Mouse (Mus musculus): ENCODE measurements around the gene Fiz1. TPM values are rescaled to one million over a fixed set of nuclear protein-coding genes. Genes with fewer than 3 reads are reported as not detected.

The Fiz1 gene
- polyA plus RNA-seq, 1 experiment from 2014 or later, result 14.9 TPM

DNA sequence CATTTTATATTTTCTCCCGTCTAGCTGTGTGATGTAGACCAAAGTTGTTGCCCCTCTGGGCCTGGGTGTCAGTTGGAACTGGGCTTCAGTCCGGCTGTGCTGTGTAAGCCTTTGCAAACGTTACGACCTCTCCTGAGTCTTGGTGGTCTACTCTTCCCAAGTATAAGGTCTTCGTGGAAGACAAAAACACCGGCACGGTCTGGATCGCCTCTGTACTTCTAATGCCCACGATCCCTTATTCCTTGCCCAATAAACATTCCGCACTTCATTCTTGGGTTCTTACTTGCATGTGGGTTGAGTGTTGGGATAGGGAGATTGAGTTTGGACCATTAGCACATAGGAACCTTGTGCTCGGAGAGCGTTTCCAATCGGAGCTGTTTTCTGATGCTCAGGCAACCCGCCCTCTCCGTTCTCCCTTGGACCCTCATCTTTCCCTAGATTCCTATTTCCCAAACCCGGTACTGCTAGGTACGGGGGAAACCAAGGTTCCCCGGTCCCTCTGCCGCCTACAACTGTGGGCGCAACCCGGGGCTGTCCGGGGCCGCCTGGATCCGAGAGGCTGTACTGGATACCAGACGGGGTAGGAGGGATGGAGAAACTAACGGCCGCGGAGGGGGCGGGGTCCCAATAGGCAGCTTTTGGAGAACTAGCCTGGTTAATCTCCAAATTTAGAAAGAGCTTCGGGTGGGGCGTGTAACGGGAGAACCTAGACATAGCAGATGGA, 39.1 kb upstream of the Fiz1 start:
- peaks cover 7% of the 10 kb centered on the region; the same call in 1 of the 2 replicates for H3K27me3 ChIP-seq (ENCODE audit: control insufficient read depth, insufficient read depth, low read length)
- H3K4me1 ChIP-seq (replicated peaks; ENCODE audit: control insufficient read depth, insufficient read depth), result peaks cover 6% of the 10 kb centered on the region
- WGBS, result 13% methylated on average over 32 of the region's 32 CpGs
- no peak for DNase-seq (ENCODE audit: low spot score)
- no peak overlapping the region for H3K27ac ChIP-seq (replicated peaks)
- no peak for TF ChIP-seq EP300 (optimal IDR thresholded peaks at IDR 0.05)
- TF ChIP-seq CTCF (IDR thresholded peaks at IDR 0.05; ENCODE audit: low read depth), result no peak
- ATAC-seq (ENCODE audit: low FRiP score, low TSS enrichment), result no peak
- H3K4me3 ChIP-seq (ENCODE audit: low read depth, low read length), result peak overlapping the region; percentile 74
- H3K9me3 ChIP-seq (ENCODE audit: control insufficient read depth, low read length), result no peaks in the 10 kb centered on the region
- H3K9ac ChIP-seq (ENCODE audit: low read length), result peak overlapping the region; percentile 55; the same call in 1 of the 2 replicates
- no peaks in the 10 kb centered on the region for H3K36me3 ChIP-seq (ENCODE audit: control insufficient read depth, insufficient read depth, low read length)
- H3K4me2 ChIP-seq (replicated peaks; ENCODE audit: low read depth), result peak overlapping the region; percentile 89

DNA sequence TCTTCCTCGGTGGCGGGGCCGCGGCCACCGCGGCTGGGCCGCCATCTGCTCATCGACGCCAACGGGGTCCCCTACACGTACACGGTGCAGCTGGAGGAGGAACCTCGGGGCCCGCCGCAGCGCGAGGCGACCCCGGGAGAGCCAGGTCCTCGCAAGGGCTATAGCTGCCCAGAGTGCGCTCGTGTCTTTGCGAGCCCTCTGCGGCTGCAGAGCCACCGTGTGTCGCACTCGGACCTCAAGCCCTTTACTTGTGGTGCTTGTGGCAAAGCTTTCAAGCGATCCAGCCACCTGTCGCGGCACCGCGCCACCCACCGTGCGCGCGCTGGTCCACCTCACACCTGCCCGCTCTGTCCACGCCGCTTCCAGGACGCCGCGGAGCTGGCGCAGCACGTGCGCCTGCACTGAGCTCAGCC, 38.4 kb upstream of the Fiz1 start:
- H3K4me1 ChIP-seq (replicated peaks; ENCODE audit: control insufficient read depth, insufficient read depth), result peaks cover 6% of the 10 kb centered on the region
- WGBS, result 11% methylated on average over 44 of the region's 45 CpGs
- H3K9ac ChIP-seq (ENCODE audit: low read length), result peak overlapping the region; percentile 47
- ATAC-seq (ENCODE audit: low FRiP score, low TSS enrichment) (0 out of 2 replicates have a peak, but pooled peaks have one; percentile 40), DNase-seq (ENCODE audit: low spot score) (peak; percentile 41)
- no peak overlapping the region for H3K27ac ChIP-seq (replicated peaks)
- H3K36me3 ChIP-seq (ENCODE audit: control insufficient read depth, insufficient read depth, low read length), result no peaks in the 10 kb centered on the region
- H3K9me3 ChIP-seq (ENCODE audit: control insufficient read depth, low read length), result no peaks in the 10 kb centered on the region
- peaks cover 7% of the 10 kb centered on the region; the same call in 1 of the 2 replicates for H3K27me3 ChIP-seq (ENCODE audit: control insufficient read depth, insufficient read depth, low read length)
- H3K4me2 ChIP-seq (replicated peaks; ENCODE audit: low read depth), result peak overlapping the region; percentile 89
- H3K4me3 ChIP-seq (ENCODE audit: low read depth, low read length), result peak overlapping the region; percentile 74
- no peak for TF ChIP-seq CTCF (IDR thresholded peaks at IDR 0.05; ENCODE audit: low read depth)

DNA sequence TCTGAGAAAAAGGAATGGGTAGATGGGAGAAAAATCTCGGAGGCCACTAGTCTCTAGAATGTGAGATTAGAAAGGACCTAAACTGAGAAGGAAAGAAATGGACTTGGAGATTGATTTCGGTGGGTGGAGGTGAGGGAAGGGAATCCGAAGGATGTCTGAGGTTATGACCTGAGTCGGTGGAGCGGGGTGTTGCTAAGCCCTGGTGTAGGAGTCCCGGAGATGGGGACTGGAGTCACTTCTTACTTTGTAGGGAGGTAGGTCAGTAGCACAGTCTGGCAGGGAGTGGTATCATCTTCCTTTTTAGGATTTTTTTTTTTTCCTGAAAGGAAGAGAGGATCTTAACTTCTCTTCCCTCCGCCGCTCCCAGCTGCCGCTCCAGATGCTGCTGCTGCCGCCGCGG, 37.9 kb upstream of the Fiz1 start:
- Histone ChIP-seq H3K36me3 (ENCODE audit: control insufficient read depth, insufficient read depth, low read length) (no peaks in the 10 kb centered on the region), H3K4me2 (replicated peaks; ENCODE audit: low read depth) (peak overlapping the region; percentile 89), H3K27ac (replicated peaks) (no peak overlapping the region), H3K4me1 (replicated peaks; ENCODE audit: control insufficient read depth, insufficient read depth) (peaks cover 6% of the 10 kb centered on the region), H3K27me3 (ENCODE audit: control insufficient read depth, insufficient read depth, low read length) (peaks cover 7% of the 10 kb centered on the region; the same call in 1 of the 2 replicates), H3K9me3 (ENCODE audit: control insufficient read depth, low read length) (no peaks in the 10 kb centered on the region), H3K4me3 (ENCODE audit: low read depth, low read length) (peak overlapping the region; percentile 74), H3K9ac (ENCODE audit: low read length) (peak overlapping the region; percentile 84)
- TF ChIP-seq EP300 (optimal IDR thresholded peaks at IDR 0.05) (no peak), CTCF (IDR thresholded peaks at IDR 0.05; ENCODE audit: low read depth) (no peak)
- DNase-seq (ENCODE audit: low spot score), result no peak
- under 1% methylated on average over 6 of the region's 12 CpGs for WGBS
- no peak for ATAC-seq (ENCODE audit: low FRiP score, low TSS enrichment)

DNA sequence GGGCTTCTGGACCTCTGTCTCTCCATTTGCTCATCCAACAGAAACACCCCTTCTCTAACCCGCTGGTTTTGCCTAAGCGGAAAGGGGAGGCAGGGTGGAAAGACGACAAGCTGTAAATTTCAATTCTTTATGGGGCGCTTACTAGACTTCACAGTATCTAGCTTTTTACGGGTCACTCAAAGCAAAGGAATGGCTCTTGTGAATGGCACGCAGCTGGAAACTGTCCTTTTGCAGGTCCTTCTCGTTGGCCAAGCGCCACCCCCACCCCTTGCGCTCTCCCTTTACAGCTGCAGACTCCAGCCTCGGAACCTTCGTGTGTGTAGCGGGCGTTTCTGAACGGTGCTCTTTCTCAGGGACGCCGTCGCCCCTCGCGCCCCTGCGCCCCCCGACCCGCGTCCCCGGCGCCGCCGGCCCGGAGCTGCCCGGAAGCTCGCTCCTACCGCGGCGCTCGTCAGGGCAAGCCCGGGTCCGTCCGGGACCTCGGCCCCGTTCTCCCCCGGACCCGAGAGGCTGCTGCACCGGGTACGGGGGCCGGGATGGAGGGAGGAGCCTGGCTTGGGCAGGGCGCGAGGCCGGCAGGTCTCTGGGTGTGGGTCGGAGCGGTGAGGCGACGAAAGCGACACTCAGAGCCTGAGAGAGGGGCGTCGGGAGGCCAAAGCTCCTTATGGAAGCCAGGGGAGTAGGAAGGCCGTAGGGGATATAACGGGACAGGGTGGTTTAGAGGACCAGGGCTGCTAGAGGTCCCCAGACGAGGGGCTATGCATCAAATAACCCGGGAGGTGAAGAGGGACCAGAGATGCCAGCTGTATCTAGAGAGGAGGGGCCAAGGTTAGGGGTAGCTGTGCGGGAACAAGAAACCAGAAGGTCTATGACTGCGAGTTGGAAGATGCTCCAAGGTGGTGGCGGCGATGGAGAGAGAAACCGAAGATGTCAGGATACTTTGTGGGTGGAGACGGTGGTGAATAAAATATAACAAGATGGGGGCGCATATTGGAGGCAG, 37.0 kb upstream of the Fiz1 start, which contains the start of gene Zfp580:
Gene Zfp580 (plus strand): TSS at position 346 of the 1,000 bp plus-strand sequence.
- Histone ChIP-seq H3K27me3 (ENCODE audit: control insufficient read depth, insufficient read depth, low read length) (peaks cover 7% of the 10 kb centered on the region; the same call in 1 of the 2 replicates), H3K9me3 (ENCODE audit: control insufficient read depth, low read length) (no peaks in the 10 kb centered on the region), H3K9ac (ENCODE audit: low read length) (peak within 1 kb of the TSS; percentile 84), H3K4me1 (replicated peaks; ENCODE audit: control insufficient read depth, insufficient read depth) (peaks cover 6% of the 10 kb centered on the region), H3K4me3 (ENCODE audit: low read depth, low read length) (peak within 1 kb of the TSS; percentile 74), H3K27ac (replicated peaks) (peak within 1 kb of the TSS; percentile 81), H3K36me3 (ENCODE audit: control insufficient read depth, insufficient read depth, low read length) (no peaks in the 10 kb centered on the region), H3K4me2 (replicated peaks; ENCODE audit: low read depth) (peak within 1 kb of the TSS; percentile 89)
- DNase-seq (ENCODE audit: low spot score), result peak; percentile 67
- under 1% methylated on average over 64 of the region's 65 CpGs for WGBS
- ATAC-seq (ENCODE audit: low FRiP score, low TSS enrichment), result peak; percentile 73
- TF ChIP-seq CTCF (IDR thresholded peaks at IDR 0.05; ENCODE audit: low read depth) (no peak), EP300 (optimal IDR thresholded peaks at IDR 0.05) (no peak)

DNA sequence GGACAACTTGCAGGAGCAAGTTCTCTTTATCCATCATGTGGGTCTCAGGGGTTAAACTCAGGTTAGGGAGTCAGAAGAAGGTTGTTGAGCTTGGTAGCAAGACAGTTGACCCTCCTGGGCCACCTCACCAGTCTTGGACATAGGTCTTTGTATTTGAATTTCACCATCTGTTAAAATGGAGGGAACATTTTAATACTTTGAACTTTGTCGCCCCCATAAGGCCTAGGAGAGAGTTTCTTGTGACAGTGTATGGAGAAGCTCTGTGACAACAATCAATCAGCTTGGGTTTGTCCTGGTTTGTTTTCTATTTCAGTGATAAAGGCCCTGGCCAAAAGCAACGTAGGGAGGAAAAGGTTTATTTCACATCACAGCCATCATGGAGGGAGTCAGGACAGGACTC, 32.8 kb upstream of the Fiz1 start:
- DNase-seq (ENCODE audit: low spot score) (no peak), ATAC-seq (ENCODE audit: low FRiP score, low TSS enrichment) (no peak)
- peak; percentile 66 for TF ChIP-seq CTCF (IDR thresholded peaks at IDR 0.05; ENCODE audit: low read depth)
- no peak for TF ChIP-seq EP300 (optimal IDR thresholded peaks at IDR 0.05)
- 23% methylated on average over 2 of the region's 2 CpGs for WGBS
- H3K27ac ChIP-seq (replicated peaks), result no peak overlapping the region
- H3K4me1 ChIP-seq (replicated peaks; ENCODE audit: control insufficient read depth, insufficient read depth), result no peaks in the 10 kb centered on the region
- H3K4me3 ChIP-seq (ENCODE audit: low read depth, low read length), result no peak overlapping the region
- H3K36me3 ChIP-seq (ENCODE audit: control insufficient read depth, insufficient read depth, low read length), result no peaks in the 10 kb centered on the region
- no peak overlapping the region for H3K9ac ChIP-seq (ENCODE audit: low read length)
- no peaks in the 10 kb centered on the region for H3K27me3 ChIP-seq (ENCODE audit: control insufficient read depth, insufficient read depth, low read length)
- no peak overlapping the region for H3K4me2 ChIP-seq (replicated peaks; ENCODE audit: low read depth)
- H3K9me3 ChIP-seq (ENCODE audit: control insufficient read depth, low read length), result no peaks in the 10 kb centered on the region

All from stomach, postnatal 0 days (tissue).